Mouse (Mus musculus) adrenal gland, adult 8-10 months (tissue): Measurements from ENCODE around the gene Rsad2. TPM values are rescaled to one million over a fixed set of nuclear protein-coding genes. Genes with fewer than 3 reads are reported as not detected.
"Not testable (repeated sequence)": the region's sequence is repeated elsewhere in the genome, so short reads cannot be mapped to it uniquely, and the experiment has no call there.

Experiments used
- DNase-seq: peaks from one replicate; pipeline ENCODE4 v3.0.0; 2022
- total RNA-seq, 4 experiments: library from RNA; stranded (reverse); gene quantifications; 2 replicates each; pipeline ENCODE4 v1.2.4; 2022

Rsad2 gene
- total RNA-seq, 4 experiments from 2014 or later, result 13.1 to 26.6 (median 17.2) TPM

DNA sequence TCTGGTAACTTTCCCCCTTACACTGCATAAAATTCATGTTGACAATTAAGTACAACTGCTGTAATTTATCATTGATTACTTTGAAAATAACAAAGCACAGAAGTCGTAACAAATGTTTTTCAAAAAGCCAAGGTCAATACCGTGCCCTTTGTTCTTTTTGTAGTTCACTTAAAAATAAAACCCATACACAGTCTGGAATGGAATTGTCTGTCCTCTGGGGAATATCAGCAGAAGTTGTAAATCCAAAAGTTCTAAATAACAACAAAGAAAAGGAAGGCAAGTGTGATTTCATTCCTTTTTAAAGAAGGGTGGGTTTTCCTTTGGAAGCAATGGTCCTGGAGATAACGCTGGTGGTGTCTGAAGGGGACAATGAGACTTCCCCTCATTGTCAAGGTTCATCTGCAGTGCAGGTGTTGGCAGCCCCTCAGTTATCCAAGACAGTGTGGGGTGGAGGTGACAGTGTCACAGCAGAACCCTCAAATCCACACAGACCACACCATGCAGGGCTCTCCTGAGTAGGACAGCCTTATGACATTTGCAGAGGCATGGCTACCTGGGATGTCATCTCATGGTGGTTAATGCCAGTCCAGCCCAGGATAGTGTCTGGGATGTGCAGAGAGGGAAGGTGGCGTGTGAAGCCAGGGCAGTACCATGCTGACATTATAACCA lies 9.7 kb downstream of the Rsad2 start:
- no peak for DNase-seq

DNA sequence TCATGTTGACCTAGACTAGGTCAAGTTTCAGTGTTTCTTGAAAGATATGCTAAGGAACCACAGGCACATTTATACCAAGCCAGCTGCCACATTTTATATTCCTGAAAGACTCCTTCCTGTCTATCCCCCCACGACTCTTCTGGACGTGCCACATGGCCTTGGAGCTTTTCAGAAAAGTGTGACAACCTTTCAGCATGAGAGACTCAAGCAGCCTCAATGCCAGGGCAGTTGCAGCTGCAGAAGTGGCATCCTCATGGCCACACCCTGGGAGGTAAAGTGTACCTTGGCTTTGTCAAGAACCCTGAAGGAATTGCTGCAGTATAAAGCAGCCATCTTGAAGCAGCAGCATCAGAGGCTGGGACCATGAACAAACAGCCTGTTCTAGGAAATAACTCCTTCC lies 11.7 kb downstream of the Rsad2 start:
- no peak for DNase-seq

DNA sequence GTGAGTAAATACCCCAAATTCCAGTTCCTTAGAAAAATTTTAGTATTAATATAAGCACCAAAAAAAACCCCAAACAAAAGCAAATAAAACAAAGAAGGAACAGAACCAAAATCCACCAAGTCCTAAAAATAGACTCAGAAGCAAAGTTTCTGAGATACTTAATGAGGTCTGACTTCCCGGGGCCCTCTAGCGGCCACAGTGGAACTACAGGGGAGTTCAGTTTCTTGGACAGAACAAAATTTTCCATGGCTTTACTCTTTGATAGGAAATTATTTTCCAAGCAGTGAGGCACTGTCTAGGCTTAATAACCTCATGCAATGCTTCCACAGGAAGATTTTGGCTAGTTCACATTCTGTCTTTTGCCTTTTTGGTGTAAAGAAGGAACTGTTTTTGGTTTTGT lies 12.2 kb downstream of the Rsad2 start:
- DNase-seq, result peak; percentile 67

DNA sequence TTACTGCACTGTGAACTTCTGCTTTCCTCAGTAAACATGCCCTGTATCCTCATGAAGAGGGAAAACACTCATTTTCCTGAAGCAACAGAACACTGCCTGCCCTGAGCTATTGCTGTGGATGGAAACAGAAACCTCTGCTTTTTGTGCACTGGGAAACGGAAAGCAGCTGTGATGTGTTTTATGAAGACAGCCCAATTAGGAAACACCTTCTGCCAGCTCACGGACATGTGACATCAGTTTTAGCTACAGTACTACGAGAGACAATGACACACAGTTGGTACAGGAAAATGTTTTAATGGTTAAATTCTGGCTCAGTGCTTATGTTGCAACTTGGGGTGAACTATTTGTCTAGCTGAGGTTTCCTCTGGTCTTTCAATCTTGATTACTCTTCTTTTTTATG lies 16.9 kb downstream of the Rsad2 start:
- DNase-seq, result no peak

DNA sequence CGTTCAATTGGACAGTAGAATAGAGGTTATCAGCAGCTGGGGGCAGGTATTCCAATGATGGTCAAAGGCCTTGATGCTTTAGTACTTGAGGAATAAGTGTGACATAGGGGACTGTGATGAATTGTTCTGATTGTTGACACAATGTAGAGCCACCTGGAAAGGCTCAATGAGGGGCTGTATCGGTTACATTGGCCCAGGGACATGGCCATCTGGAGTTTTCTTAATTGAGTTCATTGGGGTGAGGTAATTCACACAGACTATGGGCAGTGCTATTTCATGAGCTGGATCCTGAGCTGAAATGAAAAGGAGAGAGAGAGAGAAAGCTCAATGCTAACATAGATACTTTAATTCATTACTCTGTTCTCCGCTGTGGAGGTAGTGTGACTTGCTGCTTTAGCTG lies 18.3 kb downstream of the Rsad2 start:
- DNase-seq, result no peak

DNA sequence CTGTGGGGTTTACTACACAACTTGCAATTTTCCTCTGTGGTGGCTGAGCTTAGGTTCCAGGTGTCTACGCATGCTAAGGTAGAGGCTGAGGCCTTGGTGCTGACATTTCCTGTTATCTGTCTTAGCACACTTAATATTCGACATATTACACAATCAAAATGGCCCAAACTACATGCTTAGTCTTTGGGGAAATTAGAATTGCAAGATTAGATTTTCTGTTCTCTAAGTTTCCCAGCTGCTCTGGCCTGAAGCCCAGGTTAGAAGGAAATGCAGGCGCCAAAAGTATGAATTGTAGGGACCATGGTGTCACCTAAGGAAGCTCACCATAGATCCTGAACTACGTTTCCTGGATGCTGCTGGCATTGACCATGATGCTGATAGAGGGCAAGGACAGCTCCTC lies 19.9 kb downstream of the Rsad2 start:
- DNase-seq, result no peak

DNA sequence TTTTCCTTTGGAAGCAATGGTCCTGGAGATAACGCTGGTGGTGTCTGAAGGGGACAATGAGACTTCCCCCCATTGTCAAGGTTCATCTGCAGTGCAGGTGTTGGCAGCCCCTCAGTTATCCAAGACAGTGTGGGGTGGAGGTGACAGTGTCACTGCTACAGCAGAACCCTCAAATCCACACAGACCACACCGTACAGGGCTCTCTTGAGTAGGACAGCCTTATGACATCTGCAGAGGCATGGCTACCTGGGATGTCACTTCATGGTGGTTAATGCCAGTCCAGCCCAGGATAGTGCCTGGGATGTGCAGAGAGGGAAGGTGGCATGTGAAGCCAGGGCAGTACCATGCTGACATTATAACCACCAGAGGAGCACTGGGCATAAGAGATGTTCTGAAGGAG lies 27.5 kb downstream of the Rsad2 start:
- DNase-seq, result not testable (repeated sequence)

DNA sequence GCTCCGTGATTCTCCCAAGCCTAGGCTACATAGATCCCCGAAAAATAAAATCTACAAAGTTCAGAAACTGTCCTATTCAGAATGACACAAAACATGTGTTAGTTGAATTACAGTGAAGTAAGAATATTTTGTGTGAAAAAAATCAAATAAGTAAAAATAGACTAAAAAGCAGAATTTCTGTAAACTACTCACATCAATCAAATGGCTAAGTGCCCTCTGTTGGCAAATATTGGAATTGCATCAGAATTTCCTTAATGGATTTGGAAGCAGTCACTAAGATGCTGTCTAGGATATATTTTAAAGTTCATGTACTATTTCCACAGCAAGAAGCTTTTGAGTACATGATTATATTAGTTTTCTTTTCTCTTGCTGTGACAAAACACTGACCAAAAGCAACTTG lies 31.4 kb downstream of the Rsad2 start:
- no peak for DNase-seq

DNA sequence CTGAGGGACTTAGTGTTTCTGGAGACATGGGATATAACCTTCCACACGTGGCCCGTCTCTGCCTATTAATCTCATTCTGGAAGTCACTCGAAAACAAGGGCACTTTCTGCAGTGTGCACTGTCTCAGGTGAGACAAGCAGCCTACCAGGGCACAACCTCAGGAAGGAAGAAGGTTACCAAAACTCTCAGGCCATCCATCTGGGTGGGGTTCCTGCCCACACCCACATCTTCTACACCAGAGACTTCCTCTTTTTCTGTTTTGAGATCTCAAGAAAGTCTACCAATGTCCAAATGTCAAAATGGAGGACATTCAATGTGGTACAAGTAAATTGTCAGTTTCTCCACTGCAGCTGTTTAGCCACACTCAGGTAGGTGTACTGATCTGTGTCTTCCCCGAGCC lies 37.9 kb downstream of the Rsad2 start:
- no peak for DNase-seq

DNA sequence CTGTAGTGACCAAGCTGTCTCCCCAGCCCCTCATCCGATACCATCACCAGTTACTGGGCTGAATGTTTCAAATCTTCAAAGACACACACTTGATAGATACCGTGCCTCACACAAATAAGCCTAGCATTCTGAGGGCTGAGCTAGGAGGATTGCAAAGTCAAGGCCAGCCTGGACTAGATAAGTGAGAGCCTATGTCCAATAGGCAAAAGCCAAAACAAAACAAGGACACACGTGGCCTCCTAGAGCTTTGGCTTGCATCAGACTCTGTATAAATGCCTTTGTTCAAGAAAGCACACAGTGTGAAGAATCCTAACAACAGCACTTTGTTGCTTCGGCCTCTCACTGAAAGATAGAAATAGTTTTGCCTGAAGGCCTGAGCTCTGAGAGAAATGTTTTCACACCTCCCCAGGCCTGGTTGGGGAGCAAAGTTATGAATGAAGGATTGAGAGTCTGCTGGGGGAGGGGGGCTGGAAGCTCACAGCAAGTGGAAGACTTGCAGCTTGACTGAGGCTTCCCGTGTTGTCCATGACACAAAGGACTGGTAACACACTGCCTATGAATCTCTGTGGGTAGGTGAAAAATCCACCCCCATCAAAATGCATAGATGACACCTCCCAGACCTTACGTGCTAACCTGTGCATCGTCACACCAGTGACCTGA lies 39.5 kb downstream of the Rsad2 start:
- no peak for DNase-seq

DNA sequence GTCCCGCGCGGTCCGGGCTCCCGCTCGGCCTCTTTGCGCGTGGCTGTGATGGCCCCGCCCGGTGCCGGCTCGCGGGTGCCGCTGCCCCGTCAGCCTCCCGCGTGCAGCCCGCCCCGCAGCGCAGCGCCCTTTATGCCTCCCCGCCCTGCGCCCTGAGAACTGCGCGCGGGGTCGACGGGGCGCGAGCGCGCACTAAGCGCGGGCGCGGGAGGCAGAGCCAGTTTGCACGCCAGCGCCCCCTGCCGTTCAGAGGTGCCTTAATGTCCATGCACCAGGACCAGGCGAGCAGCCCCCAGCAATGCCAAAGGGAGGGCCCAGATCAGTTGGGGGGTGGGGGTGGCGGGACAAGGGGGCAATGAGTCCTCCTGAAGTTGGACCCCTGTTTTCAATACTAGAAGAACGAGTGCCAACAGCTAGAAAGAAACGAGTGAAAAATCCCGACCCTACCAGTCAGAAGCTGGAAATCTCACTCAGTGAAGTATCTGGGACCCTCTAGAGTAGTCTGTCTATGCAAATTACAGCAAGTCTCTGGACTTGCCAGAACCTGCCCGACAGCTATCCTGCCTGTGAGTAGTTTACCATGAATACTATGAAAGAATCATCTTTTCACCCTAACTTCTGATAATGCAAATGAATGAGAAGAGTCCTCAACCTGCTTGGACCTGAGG lies 41.0 kb downstream of the Rsad2 start, which contains the start of gene Rnf144a:
TSS of gene Rnf144a (minus strand) at position 151 of the 668 bp plus-strand sequence.
- DNase-seq, result peak; percentile 64

DNA sequence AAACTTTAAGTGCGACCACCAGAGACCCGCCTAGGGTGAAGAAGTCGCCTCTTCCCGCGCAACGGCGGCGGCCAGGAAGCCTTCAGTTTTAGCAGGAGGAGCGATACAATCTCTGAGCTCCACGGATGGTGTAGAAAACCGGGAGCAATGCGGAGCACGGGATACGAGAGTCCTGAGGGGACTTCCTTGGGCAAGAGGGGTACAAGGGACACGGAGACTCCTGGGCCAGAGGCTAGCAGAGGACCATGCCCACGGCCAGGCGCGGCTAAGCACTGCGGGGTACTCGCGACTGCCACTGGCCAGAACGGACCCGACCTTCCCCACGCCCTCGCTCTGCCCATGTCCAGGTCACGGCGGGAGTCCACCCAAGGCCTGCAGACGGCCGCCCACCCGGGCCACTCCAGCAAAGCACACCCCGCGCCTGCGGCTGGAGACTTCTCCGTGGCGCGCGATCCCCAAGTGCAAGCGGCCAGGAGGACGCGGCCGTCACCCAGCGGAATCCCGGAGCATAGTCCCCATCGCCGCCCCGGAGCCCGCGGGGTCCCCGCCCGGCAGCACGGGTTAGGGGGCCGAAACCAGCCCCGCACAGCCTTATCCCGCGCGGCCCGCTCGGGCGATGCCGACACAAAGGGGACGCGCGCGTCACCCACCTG lies 41.7 kb downstream of the Rsad2 start:
- no peak for DNase-seq

DNA sequence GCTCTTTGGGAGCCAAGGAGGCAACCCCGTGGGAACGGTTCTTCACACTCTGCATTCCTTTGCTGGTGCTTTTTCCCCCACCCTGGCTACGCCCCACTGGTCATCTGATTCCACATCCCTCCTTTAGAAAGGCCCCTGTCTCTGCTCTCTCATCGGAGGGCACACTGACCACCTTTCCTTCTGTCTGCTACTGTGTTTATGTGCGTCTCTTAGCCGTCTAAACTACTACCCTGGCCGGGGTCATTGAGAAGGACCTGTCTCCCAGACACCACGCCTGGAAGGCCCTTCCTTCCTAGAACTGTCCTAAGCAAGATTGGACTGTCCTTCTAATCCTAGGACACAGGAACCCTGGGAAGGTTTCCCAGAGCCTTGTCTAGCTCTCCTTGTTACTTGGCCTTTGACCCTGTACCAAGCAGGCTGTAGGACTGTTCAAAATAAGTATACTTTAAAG lies 42.3 kb downstream of the Rsad2 start:
- no peak for DNase-seq

DNA sequence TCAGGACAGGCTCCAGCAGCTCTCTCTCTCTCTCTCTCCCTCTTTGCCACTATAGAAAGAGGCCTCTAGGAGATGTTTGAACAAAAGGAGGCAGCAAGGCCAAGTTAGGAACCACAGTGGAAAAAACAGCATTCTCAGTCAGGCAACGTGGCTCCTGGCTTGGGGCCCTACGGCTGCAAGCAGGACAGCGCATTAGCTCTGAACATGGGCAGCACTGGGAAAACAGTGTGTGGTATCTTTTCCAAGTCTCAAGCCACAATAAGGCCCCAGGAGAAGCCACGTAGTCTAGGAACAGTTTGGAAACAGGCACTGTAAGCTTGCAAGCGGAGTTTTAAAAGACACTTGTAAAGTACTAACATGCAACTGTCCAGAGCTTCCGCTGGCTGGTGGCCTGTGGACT lies 43.5 kb downstream of the Rsad2 start:
- no peak for DNase-seq

DNA sequence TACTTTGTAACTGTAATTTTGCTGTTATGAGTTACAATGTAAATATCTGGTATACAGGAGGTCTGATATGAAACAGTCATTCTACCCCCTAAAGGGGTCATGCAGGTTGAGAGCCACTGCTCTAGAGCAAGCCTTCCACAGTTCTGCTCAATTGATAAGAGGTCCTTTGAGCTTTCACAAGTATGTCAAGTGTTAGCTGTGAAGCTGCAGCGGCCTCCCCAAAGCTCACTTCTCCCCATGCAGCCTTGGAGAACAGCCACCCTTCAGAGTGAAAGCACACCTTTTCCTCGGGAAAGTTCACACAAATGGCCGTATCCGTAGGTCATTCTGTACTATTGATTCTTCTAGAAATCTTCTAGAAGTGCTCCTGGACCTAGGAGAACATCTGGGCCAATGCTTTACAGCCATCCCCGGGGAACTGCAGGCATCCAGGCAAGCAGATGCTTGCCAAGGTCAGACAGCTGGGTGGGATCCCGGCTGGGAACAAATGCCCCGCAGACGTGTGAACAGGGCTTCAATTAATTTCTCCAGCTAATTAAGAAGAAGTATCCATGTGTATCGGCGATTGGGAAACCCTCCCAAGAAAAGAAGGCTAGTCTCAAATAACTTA lies 44.3 kb downstream of the Rsad2 start:
- no peak for DNase-seq

DNA sequence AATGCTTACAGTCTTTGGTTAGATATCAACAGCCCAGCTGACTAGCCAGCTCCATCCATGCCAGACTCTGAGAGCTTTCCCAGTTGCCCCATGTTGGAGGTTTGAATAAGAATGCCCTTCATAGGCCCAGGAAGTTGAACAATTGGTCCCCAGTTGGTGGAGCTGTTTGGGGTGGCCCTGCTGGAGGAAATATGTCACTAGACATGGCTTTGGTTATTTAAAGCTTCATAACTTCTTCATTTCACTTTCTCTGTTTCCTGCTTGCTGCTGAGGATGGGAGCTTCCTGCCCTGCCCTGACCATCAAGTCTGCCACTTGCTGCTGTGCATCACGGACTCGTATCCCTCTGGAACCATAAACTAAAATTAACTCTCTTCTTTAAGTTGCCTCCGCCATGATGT lies 45.8 kb downstream of the Rsad2 start:
- no peak for DNase-seq

DNA sequence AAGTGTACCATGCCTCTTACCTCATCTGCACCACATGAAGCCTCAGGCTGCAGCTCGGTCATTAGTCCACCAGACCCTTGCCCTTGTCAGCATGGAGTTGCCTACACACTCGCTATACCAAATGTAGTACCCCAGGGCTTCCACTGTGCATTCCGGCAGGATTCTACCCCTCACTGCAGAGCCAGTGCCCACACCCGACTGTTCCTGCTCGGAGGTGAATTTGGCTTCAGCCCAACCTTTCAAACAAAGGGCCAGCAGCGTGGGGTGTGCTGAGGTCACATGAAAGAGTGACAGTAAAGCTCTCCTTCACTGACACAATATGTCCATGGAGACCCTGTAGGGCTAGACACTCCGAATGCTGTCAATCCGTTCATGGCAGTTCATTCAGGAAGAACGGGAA lies 47.5 kb downstream of the Rsad2 start:
- DNase-seq, result no peak

DNA sequence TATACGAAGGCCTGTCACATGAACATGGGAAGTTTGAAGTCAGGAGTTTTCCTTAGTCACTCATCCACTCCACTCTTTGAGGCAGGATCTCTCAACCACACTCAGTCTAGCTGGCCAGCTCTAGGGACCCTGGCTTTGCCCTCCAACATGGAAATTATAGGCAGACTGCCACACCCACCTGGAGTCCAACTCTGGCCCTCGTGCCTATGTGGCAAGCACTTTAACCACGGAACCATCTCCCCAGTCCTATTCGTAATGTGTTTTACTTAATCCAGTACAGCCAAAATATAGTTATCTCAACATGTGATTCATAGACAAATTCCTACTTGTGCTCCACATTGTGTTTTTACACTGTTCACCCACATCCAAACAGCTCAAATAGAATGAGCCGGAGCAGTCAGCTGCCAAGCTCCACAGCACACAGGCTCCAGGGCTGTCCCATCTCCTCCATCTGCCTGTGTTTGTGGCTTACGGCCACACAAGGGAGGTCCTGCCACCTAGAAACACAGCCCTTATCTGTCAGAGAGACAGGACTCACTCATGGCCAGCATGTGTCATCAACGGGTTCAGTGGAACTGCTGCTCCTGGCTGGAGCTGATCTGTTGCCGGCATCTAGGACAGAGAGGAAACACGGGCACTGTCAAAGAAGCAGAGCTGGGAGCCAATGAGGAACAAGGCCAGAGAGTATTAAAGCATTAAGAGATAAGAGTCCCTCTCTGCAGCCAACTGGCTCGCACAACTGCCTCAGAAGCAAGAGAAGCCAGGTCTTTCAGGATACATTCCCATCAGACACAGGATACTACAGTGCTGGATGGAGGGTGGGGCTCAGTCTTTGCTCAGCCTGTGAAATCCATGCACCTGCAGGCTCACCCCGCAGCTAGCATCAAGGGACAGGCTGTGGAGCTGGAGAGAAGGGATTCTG lies 51.2 kb downstream of the Rsad2 start:
- DNase-seq, result peak; percentile 66

DNA sequence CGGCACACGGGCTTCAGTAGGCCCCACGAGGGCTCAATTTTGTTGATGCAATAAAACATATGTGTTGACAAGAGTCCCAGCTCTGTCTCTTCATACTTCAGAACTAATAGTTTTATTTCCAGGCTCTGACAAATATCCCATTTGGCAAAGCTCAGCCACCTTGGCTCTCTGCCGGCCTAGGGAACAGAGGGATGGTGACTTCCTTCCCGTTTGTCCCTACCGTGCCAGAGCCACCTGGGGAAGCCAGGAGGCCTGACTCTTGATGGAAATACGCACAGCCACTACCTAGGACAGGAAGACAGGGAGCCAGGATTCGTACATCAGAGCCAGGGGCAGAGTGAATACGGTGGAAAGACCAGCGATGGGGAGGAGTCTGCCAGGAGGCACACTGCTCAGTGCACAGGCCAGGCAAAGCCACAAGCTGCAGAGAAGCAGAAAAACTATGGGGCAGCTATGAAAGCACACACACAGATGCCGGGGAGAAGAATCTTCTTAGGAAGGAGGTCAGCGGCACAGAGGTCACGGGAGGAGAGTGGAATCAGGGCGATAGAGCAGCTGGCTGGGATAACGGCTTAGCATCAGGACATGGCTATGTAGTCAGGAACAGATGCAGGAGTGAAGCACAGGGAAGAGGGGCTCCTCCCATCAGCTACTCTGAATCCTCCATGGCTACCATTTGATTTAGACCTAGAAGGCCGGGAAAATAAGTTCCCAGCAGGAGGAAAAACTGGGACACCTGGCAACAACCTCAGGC lies 52.7 kb downstream of the Rsad2 start:
- DNase-seq, result no peak

DNA sequence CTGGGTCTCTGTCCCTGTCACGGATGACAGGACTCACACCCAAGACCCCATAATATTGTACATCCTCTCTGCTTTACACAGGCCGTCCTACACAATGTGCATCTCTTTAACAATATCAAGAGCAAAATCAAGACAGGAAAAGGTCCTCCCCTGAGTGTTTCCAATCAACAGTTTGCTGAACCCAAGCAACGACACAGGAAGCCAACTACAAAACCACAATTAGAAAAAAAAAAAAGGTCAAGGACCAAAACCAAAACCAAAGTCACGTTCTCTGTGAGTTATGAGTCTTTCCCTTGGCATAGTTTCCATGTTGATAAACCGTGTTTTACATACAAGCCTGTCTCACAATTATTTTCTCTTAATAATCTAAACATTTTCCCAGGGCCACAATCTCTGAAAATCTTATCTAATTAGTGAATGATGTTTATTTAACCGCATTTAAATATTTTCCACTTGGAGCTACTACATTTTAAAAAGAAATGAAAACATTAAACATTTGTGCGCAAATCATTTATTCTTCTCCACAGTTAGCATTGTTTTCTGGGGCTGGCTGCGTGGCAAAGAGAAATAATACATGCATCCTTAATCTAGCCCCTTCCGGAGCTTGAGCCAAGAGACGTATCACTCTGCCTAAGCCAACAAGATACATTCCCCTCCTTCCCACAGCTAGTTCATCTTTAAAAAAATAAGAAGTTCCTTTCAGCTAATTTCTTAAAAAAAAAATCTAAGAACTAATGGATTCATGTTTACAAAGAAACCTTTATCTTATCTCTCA lies 54.4 kb downstream of the Rsad2 start:
- no peak for DNase-seq
